Mouse (Mus musculus): ENCODE measurements around the gene Hesx1.
"Not testable (repeated sequence)": the region's sequence is repeated elsewhere in the genome, so short reads cannot be mapped to it uniquely, and the experiment has no call there.

Gene Hesx1

GRCm38 (mm10) chr14:26994211-26994741, at the start of gene Hesx1:
Gene Hesx1 (plus strand): TSS chr14:26994416.
- DNase-seq (ENCODE audit: low read depth, low spot score) = peak; percentile 84

DNA sequence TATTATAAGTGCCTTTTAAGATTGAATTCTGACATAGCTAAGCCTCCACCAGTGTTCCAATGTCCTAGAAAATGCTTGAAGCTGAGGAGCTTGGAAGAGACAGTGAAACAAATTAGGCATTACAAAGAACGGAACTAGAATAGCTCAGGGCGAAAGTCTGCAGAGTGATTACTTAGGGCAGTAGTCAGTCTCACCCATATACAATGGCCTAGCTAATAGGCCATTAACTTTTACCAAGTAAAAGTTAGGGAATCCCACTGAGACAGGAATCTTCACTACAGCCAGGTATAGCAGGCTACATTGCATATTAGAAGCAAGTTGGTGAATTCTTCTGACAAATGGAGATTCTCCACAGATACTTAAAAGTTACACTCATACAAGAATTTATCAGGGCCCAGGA, 38.1 kb upstream of the Hesx1 start:
- not testable (repeated sequence) for DNase-seq (ENCODE audit: low read depth, low spot score)

GRCm38 (mm10) chr14:26960518-26960917, 33.7 kb upstream of the Hesx1 start:
- no peak for DNase-seq (ENCODE audit: low read depth, low spot score)

- no peak for DNase-seq (ENCODE audit: low read depth, low spot score)
Observed at GRCm38 (mm10) chr14:26969164-26969563, 25.1 kb upstream of the Hesx1 start.

DNA sequence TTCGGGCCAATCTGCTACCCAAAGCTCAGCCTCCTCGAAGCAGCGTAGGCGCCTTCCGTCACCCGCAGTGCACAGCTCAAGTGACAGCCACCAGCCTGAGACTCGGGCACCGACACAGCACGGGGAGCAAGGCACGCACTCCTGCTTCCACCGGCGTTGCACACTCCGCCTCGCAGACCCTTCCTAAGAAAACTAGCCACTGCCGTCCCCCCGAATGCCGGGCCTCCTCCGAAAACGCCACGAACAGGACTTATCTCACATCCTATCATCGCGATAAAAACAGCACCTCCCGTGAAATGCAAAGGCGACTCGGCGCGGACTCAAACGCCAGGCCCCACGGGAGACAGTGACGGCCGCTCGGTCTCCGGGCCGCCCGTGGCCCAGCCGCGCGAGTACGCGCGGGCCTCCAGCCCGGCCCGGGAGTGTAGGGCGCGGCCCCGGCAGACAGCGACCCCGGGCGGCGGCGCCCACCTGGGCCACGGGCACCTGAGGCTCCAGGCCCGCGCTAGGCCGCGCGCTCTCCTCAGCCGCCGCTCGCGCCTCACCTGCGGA, 24.3 kb upstream of the Hesx1 start:
- DNase-seq (ENCODE audit: low read depth, low spot score) = peak; percentile 80

- DNase-seq (ENCODE audit: low read depth, low spot score) = peak; percentile 97
Observed at GRCm38 (mm10) chr14:26970439-26970932, 23.7 kb upstream of the Hesx1 start.

- DNase-seq (ENCODE audit: low read depth, low spot score) = peak; percentile 23
Observed at GRCm38 (mm10) chr14:26971106-26971789, 23.0 kb upstream of the Hesx1 start, which contains the start of gene Appl1. Gene Appl1 (minus strand): TSS chr14:26971232.

- peak; percentile 31 for DNase-seq (ENCODE audit: low read depth, low spot score)
Observed at GRCm38 (mm10) chr14:26973089-26973488, 21.1 kb upstream of the Hesx1 start.

- no peak for DNase-seq (ENCODE audit: low read depth, low spot score)
Observed at GRCm38 (mm10) chr14:26975490-26975889, 18.7 kb upstream of the Hesx1 start.

DNA sequence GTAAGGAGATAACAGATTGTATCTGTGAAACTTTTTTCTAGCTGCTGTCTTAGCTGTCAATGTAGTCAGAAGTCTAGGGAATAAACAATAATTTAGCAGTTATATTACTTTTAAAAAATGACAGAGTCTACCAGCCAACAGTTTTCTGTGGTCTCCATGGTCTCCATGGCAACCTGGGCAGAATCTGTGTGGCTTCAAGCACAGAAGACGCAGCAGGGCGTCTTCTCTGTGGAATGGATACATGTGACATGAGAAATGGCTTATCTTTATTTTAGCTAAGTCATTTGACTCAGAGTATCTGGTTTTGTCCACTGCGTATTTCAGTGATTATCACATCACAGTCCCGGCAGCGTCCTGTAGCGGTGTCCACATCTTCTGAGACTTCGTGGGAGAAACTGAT, 18.0 kb upstream of the Hesx1 start:
- no peak for DNase-seq (ENCODE audit: low read depth, low spot score)

- no peak for DNase-seq (ENCODE audit: low read depth, low spot score)
Observed at GRCm38 (mm10) chr14:26977500-26977899, 16.7 kb upstream of the Hesx1 start.

DNA sequence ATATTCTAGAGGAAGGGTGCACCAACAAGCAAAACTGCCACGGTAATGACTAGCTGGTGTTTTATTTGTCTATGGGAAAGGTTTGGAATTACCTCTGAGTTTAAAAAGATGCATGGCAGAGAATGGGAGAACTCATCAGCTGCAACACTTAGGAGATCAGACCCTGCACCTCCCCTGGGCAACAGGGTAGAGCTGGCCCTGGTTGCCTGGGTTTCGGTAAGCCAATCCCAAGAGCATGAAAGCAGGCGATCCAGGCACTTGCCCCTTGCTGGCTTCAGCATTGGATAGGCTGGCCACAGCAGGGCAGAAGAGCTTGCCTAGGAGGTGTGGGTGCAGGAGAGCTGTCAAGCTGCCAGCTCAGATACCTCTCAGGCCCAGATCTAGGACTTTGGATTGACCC, 14.4 kb upstream of the Hesx1 start:
- DNase-seq (ENCODE audit: low read depth, low spot score) = no peak

- DNase-seq (ENCODE audit: low read depth, low spot score) = no peak
Observed at GRCm38 (mm10) chr14:26981021-26981420, 13.2 kb upstream of the Hesx1 start.

DNA sequence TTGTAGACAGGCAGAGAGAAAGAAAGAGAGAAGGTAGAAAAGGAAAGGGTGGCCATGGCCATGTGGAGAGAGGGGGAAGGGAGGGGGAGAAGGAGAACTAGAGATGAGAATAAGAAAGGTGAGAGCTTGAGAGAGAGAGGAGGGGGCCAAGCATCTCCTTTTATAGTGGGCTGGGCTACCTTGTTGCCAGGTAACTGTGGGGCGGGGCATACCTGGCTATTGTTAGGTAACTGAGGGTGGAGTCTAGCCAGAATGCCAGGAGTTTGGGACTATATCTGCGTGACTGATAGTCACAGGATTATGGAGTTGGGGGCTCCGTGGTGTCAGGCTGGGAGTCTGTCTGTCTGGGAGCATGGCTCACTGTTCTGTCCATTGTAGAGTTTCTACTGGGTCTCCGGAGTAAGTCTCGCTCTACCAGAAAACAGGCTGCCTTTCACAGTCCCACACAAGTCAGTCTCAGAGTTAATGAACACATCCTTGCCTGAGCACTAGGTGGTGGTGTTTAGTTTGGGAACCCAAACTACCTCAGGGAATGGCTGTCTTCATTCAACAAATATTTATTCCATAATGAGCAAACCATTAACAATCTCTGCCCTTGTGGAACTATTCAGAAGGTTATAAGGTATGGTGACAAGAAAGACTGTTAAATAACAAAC, 12.6 kb upstream of the Hesx1 start:
- no peak for DNase-seq (ENCODE audit: low read depth, low spot score)

- DNase-seq (ENCODE audit: low read depth, low spot score) = no peak
Observed at GRCm38 (mm10) chr14:26982150-26982530, 12.1 kb upstream of the Hesx1 start.

GRCm38 (mm10) chr14:26988694-26989093, 5.5 kb upstream of the Hesx1 start:
- DNase-seq (ENCODE audit: low read depth, low spot score) = peak; percentile 68

- DNase-seq (ENCODE audit: low read depth, low spot score) = no peak
Observed at GRCm38 (mm10) chr14:26991622-26992021, 2.6 kb upstream of the Hesx1 start.

GRCm38 (mm10) chr14:26993427-26993826, 789 bp upstream of the Hesx1 start:
- no peak for DNase-seq (ENCODE audit: low read depth, low spot score)

GRCm38 (mm10) chr14:26996257-26996656, 2.0 kb downstream of the Hesx1 start:
- DNase-seq (ENCODE audit: low read depth, low spot score) = no peak

- no peak for DNase-seq (ENCODE audit: low read depth, low spot score)
Observed at GRCm38 (mm10) chr14:27000386-27000785, 6.2 kb downstream of the Hesx1 start.

- DNase-seq (ENCODE audit: low read depth, low spot score) = no peak
Observed at GRCm38 (mm10) chr14:27004906-27005305, 10.7 kb downstream of the Hesx1 start.

- no peak for DNase-seq (ENCODE audit: low read depth, low spot score)
Observed at GRCm38 (mm10) chr14:27005937-27006336, 11.7 kb downstream of the Hesx1 start.

DNA sequence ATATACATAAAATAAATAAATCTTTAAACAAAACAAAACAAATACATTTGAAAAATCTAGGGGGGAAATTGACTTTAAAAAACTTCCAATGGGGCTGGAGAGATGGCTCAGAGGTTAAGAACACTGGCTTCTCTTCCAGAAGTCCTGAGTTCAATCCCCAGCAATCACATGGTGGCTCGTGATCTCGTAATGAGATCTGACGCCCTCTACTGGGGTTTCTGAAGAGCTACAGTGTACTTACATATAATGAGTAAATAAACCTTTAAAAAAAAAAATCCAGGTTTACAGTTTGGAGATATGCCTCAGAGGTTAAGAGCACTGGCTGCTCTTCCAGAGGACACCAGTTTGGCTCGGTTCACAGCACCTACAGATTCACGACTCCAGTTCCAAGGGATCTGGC, 17.3 kb downstream of the Hesx1 start:
- no peak for DNase-seq (ENCODE audit: low read depth, low spot score)

Data from CD4-positive, CD25-positive, alpha-beta regulatory T cell, adult 2 months (primary cell).